Comparison of ENCODE assay signal across 28 mouse cellular contexts in the genomic region with DNA sequence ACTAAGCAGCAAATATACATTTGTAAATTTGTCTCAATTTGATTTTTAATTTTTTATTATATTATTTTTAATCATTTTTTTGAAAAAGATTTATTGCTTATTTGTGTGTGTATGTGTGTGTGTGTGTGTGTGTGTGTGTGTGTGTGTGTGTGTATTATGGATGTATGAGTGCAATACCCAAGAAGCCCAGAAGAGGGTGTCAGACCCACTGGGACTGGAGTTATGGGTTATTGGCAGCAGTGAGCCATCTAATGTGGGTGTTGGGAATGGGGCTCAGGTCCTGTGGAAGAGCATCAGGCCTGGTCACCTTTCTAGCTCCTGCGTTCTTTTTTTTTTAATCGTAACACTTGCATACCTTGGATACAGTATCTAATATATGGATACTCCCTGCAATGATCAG. TPM values are rescaled to one million over a fixed set of nuclear protein-coding genes. Genes with fewer than 3 reads are reported as not detected.
"Had no signal": no experiment of that assay in that cellular context is flagged by ENCODE, and none has a peak within 500 bp of the region (broad histone marks: within the 10 kb centered on the region; RNA-seq: fewer than 3 reads in every experiment).

No protein-coding gene starts in this region.

- DNase-seq: kidney, adult 2 months; kidney, postnatal 25 days; layer of hippocampus, postnatal 36 days; left cerebral cortex, postnatal 4 days; liver, postnatal 0 days; lung, postnatal 14 days; lung, postnatal 4 days; retina, postnatal 1 day; right cerebral cortex, postnatal 25 days; spleen, adult 18-20 months; thymus, adult 18-20 months; thymus, postnatal 14 days; thymus, postnatal 4 days had no signal

- ATAC-seq: liver, postnatal 0 days; midbrain, embryonic 15.5 days had no signal

- H3K36me3 ChIP-seq: limb, embryonic 12.5 days; limb, embryonic 15.5 days; lung, embryonic 15.5 days; midbrain, embryonic 12.5 days; midbrain, embryonic 15.5 days; neural tube, embryonic 13.5 days; stomach, embryonic 15.5 days had no signal

- H3K4me1 ChIP-seq: limb, embryonic 15.5 days; stomach, embryonic 15.5 days had no signal

- H3K4me2 ChIP-seq: limb, embryonic 12.5 days; limb, embryonic 15.5 days; liver, embryonic 11.5 days; lung, embryonic 15.5 days; midbrain, embryonic 12.5 days; midbrain, embryonic 15.5 days; neural tube, embryonic 13.5 days; stomach, embryonic 15.5 days had no signal

- H3K4me3 ChIP-seq: left cerebral cortex, adult 2 months; limb, embryonic 12.5 days; limb, embryonic 15.5 days; lung, embryonic 15.5 days; midbrain, embryonic 12.5 days; midbrain, embryonic 15.5 days; myocyte; neural tube, embryonic 13.5 days; stomach, embryonic 15.5 days had no signal

- H3K9me3 ChIP-seq: limb, embryonic 15.5 days; lung, embryonic 15.5 days; midbrain, embryonic 12.5 days; midbrain, embryonic 15.5 days; neural tube, embryonic 13.5 days; stomach, embryonic 15.5 days had no signal

- H3K27ac ChIP-seq: kidney, postnatal 0 days; left cerebral cortex, adult 2 months; limb, embryonic 12.5 days; limb, embryonic 15.5 days; liver, embryonic 14.5 days; lung, embryonic 15.5 days; midbrain, embryonic 12.5 days; midbrain, embryonic 15.5 days; neural tube, embryonic 13.5 days; stomach, embryonic 15.5 days had no signal

- H3K9ac ChIP-seq: limb, embryonic 12.5 days; limb, embryonic 15.5 days; liver, embryonic 14.5 days; liver, postnatal 0 days; lung, embryonic 15.5 days; midbrain, embryonic 12.5 days; midbrain, embryonic 15.5 days; neural tube, embryonic 13.5 days; stomach, embryonic 15.5 days had no signal

- H3K27me3 ChIP-seq: limb, embryonic 12.5 days; limb, embryonic 15.5 days; lung, embryonic 15.5 days; midbrain, embryonic 15.5 days; neural tube, embryonic 13.5 days; stomach, embryonic 15.5 days had no signal

RNA-seq across cellular contexts. Expression of a gene that starts 22.4 kb away (rescaled TPM):
- total RNA-seq: megakaryocyte progenitor cell, adult 5-6 weeks; megakaryocyte-erythroid progenitor cell, adult 5-6 weeks had no signal
- polyA plus RNA-seq: kidney, embryonic 14.5 days; limb, embryonic 12.5 days; liver, embryonic 11.5 days; liver, embryonic 14.5 days; liver, postnatal 0 days had no signal
